In genomic region chr2:153610426-153611240, GRCm38 (mm10) we compare ENCODE assay signal across 8 mouse cellular contexts. TPM values are rescaled to one million over a fixed set of nuclear protein-coding genes. Genes with fewer than 3 reads are reported as not detected.
A peak's percentile ranks its signal among the peaks of the same experiment; 100 is the strongest.
DNase-seq lines count a peak whose midpoint lies in the region; ATAC-seq lines count a peak whose summit lies in the region.

No protein-coding gene starts in this region.

- peaks cover 42% of the 10 kb centered on the region for H3K4me1 ChIP-seq in forebrain, embryonic 13.5 days
- H3K4me1 ChIP-seq in limb, embryonic 12.5 days (replicated peaks): peaks cover 26% of the 10 kb centered on the region
- peaks cover 7% of the 10 kb centered on the region for H3K4me1 ChIP-seq in neural tube, embryonic 12.5 days

- no peak overlapping the region for H3K4me2 ChIP-seq in forebrain, embryonic 13.5 days
- H3K4me2 ChIP-seq in limb, embryonic 12.5 days: no peak overlapping the region
- peak overlapping the region; percentile 21 for H3K4me2 ChIP-seq in neural tube, embryonic 12.5 days (replicated peaks)

- H3K9ac ChIP-seq in forebrain, embryonic 13.5 days: peak overlapping the region; percentile 54; the same call in 1 of the 2 replicates
- H3K9ac ChIP-seq in limb, embryonic 12.5 days (replicated peaks): peak overlapping the region; percentile 48; the same call in 1 of the 2 replicates
- H3K9ac ChIP-seq in neural tube, embryonic 12.5 days: peak overlapping the region; percentile 44

- no peaks in the 10 kb centered on the region for H3K27me3 ChIP-seq in forebrain, embryonic 13.5 days
- no peaks in the 10 kb centered on the region for H3K27me3 ChIP-seq in limb, embryonic 12.5 days
- H3K27me3 ChIP-seq in neural tube, embryonic 12.5 days (replicated peaks): no peaks in the 10 kb centered on the region

- no peak overlapping the region for H3K4me3 ChIP-seq in forebrain, embryonic 13.5 days
- H3K4me3 ChIP-seq in limb, embryonic 12.5 days (replicated peaks): no peak overlapping the region
- H3K4me3 ChIP-seq in neural tube, embryonic 12.5 days: no peak overlapping the region

- peak; percentile 17 for DNase-seq in kidney, adult 18-20 months
- DNase-seq in kidney, adult 9 months: no peak
- DNase-seq in adrenal gland, postnatal 10 days: peak; percentile 66
- DNase-seq in cerebellum, postnatal 14 days: no peak

- WGBS in forebrain, embryonic 13.5 days: 13% methylated on average over 13 of the region's 14 CpGs
- 20% methylated on average over 14 of the region's 14 CpGs for WGBS in limb, embryonic 12.5 days
- 19% methylated on average over 14 of the region's 14 CpGs for WGBS in neural tube, embryonic 12.5 days

- peak; percentile 67 for ATAC-seq in forebrain, embryonic 13.5 days
- ATAC-seq in limb, embryonic 12.5 days (ENCODE audit: insufficient number of reproducible peaks, insufficient read depth, low FRiP score, low TSS enrichment, low read depth): peak; percentile 43; the same call in 1 of the 2 replicates
- 0 out of 2 replicates have a peak, but pooled peaks have one; percentile 15 for ATAC-seq in neural tube, embryonic 12.5 days (ENCODE audit: low FRiP score, low read depth)
- no peak for ATAC-seq in CD4-positive, CD25-positive, alpha-beta regulatory T cell, adult 4 months

- H3K9me3 ChIP-seq in forebrain, embryonic 13.5 days (replicated peaks): no peaks in the 10 kb centered on the region
- H3K9me3 ChIP-seq in limb, embryonic 12.5 days: no peaks in the 10 kb centered on the region
- H3K9me3 ChIP-seq in neural tube, embryonic 12.5 days: no peaks in the 10 kb centered on the region

- 0 out of 2 replicates have a peak, but pooled peaks cover 7% of the 10 kb centered on the region for H3K36me3 ChIP-seq in forebrain, embryonic 13.5 days (ENCODE audit: poor library complexity, severe bottlenecking)
- no peaks in the 10 kb centered on the region for H3K36me3 ChIP-seq in limb, embryonic 12.5 days
- H3K36me3 ChIP-seq in neural tube, embryonic 12.5 days: 0 out of 2 replicates have a peak, but pooled peaks cover 5% of the 10 kb centered on the region

- peak overlapping the region; percentile 85 for H3K27ac ChIP-seq in forebrain, embryonic 13.5 days
- H3K27ac ChIP-seq in limb, embryonic 12.5 days: peak overlapping the region; percentile 87
- H3K27ac ChIP-seq in neural tube, embryonic 12.5 days: peak overlapping the region; percentile 42; the same call in 1 of the 2 replicates

RNA-seq across cellular contexts. Expression of gene Commd7, which starts 21.9 kb away (rescaled TPM):
- 10 to 100 TPM; 31.6 to 33.0 TPM for total RNA-seq in adrenal gland, postnatal 10 days (2021)
- 80.2 and 81.1 TPM in 2 replicates for polyA plus RNA-seq in forebrain, embryonic 13.5 days (2015; fragmentation: Nextera tagmentation; extraction: Ambion mirVana)
- 70.3 and 71.3 TPM in 2 replicates for polyA plus RNA-seq in limb, embryonic 12.5 days (2016; fragmentation: Nextera tagmentation; extraction: Ambion mirVana)
- polyA plus RNA-seq in neural tube, embryonic 12.5 days (2016; fragmentation: Nextera tagmentation; extraction: Ambion mirVana): 69.5 and 76.8 TPM in 2 replicates
- 100 to 1,000 TPM; 106 to 117 TPM for polyA plus RNA-seq in CD4-positive, CD25-positive, alpha-beta regulatory T cell, adult 4 months (2017; shearing (Covaris generic))

RNA-seq across cellular contexts. Expression of gene Dnmt3b, which starts 38.6 kb away (rescaled TPM):
- total RNA-seq in adrenal gland, postnatal 10 days (2021): 1 to 10 TPM; 4.3 to 6.5 TPM
- polyA plus RNA-seq in forebrain, embryonic 13.5 days (2015; fragmentation: Nextera tagmentation; extraction: Ambion mirVana): 4.1 and 4.8 TPM in 2 replicates
- 15.7 and 17.0 TPM in 2 replicates for polyA plus RNA-seq in limb, embryonic 12.5 days (2016; fragmentation: Nextera tagmentation; extraction: Ambion mirVana)
- polyA plus RNA-seq in neural tube, embryonic 12.5 days (2016; fragmentation: Nextera tagmentation; extraction: Ambion mirVana): 6.6 and 7.4 TPM in 2 replicates
- polyA plus RNA-seq in CD4-positive, CD25-positive, alpha-beta regulatory T cell, adult 4 months (2017; shearing (Covaris generic)): 1 to 10 TPM; 3.6 to 5.7 TPM

Comparison
In these comparisons a context has a peak if more than half of its experiments do, and no peak if none do; other contexts are left out.
1. DNase-seq: peak in kidney, adult 18-20 months (single experiment) and adrenal gland, postnatal 10 days (single experiment); none in kidney, adult 9 months (single experiment) and cerebellum, postnatal 14 days (0 of 2).
2. Peak in every context shown above with its lines, with median percentiles within 50 percentile points of each other: H3K27ac ChIP-seq and H3K9ac ChIP-seq.